Mouse (Mus musculus) brain, embryonic 14.5 days (tissue): ENCODE measurements around the gene Wwox.

Experiments used
- CTCF ChIP-seq: fragments of 200-500 bp; IDR thresholded peaks from 2 replicates; pipeline ENCODE4 v1.5.1; 2012; ENCODE audit warnings: inconsistent platforms, mild to moderate bottlenecking, moderate library complexity, borderline replicate concordance; ENCODE audit not compliant: insufficient read depth, insufficient read length; ENCODE audit errors: extremely low read depth
- POLR2A ChIP-seq: fragments of 200-500 bp; IDR thresholded peaks from 2 replicates; pipeline ENCODE4 v1.6.1; 2012; ENCODE audit warnings: mild to moderate bottlenecking, inconsistent platforms, borderline replicate concordance; ENCODE audit not compliant: poor library complexity, insufficient read depth, insufficient read length, severe bottlenecking; ENCODE audit errors: extremely low read depth

- TF ChIP-seq POLR2A (no peak), CTCF (no peak)
Observed at GRCm38 (mm10) chr8:114554966-114555365, 115.5 kb downstream of the Wwox start.
